Mouse (Mus musculus): ENCODE data around the gene Smchd1.
"Not testable (repeated sequence)": the region's sequence is repeated elsewhere in the genome, so short reads cannot be mapped to it uniquely, and the experiment has no call there.

Smchd1 gene

GRCm38 (mm10) chr17:71444718-71445117, 30.4 kb downstream of the Smchd1 start:
- DNase-seq: no peak

DNA sequence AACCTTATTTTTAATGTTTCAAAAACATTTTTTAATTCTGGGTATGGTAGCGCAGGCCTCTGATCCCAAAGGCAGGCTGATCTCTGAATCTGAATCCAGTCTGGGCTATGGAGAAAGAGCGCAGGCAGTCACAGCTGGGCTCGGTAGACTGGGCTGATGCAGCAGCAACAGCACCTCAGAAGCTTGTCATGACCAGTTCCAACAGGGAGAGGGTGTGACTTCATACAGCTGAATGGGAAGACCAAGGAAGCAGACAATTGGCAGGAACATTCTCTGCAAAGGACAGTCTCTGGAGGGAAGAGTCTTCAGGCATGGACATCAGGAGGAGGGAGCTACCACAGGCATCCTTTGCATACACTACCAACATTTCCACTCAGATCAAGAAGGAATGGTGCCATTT, 31.0 kb downstream of the Smchd1 start:
- no peak for DNase-seq

GRCm38 (mm10) chr17:71443273-71443672, 31.9 kb downstream of the Smchd1 start:
- DNase-seq: no peak

DNA sequence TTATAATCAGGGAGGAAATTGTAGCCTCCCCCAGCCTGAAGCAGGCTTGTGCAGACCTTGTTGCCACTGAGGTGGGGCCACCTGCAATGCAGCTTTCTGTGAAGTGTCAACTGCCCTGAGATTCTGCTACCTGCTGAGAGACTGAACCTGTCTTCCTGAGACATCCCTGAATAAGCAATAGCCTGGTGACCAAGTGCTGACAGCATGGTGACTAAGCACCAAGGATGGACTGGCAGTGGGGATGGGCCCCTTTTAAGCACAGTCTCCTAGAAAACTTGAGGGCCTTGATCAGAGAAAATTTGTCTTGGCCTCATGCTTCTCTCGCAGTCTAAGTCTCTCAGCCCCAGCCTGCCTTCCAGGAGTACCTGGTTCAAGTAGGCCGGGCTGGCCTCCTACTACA, 52.6 kb downstream of the Smchd1 start:
- DNase-seq: not testable (repeated sequence)

- DNase-seq: not testable (repeated sequence)
Observed at GRCm38 (mm10) chr17:71419448-71419847, 55.7 kb downstream of the Smchd1 start.

- DNase-seq: no peak
Observed at GRCm38 (mm10) chr17:71417008-71417407, 58.1 kb downstream of the Smchd1 start.

DNA sequence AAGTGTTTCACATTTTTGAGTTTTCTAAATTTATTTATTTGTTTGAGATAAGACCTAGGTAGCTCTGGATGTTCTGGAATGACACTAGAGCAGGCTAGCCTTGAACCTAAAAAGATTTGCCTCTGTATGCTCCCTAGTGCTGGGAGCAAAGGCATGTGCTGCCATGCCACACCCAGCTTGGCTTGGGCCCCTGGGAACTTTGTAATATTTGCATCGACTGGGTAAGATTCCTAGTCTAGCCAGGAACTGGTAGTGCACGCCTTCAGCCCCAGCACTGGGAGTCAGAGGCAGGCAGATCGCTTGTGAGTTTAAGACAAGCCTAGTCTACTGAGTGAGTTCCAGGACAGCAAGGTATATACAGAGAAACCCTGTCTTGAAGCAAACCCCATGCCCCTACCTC, 87.7 kb downstream of the Smchd1 start:
- no peak for DNase-seq

GRCm38 (mm10) chr17:71380346-71380745, 94.8 kb downstream of the Smchd1 start:
- no peak for DNase-seq

DNA sequence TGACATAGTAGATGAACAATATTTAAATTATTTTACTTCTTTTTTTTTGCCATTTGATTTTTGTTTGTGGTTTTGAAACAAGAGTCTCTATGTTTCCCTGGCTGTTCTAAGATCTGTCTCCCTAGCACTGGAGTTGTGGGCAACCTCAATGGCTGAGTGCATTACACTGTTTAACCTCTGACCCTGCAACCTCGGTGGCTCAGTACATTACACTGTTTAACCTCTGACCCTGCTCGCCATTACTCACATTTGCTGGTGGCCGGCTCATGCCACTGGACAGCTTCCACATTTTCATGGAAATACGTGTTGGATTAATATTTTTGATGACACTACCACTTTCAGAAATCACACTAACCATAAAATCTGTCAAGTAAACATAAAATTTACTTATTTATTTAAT, 97.2 kb downstream of the Smchd1 start:
- DNase-seq: no peak

DNA sequence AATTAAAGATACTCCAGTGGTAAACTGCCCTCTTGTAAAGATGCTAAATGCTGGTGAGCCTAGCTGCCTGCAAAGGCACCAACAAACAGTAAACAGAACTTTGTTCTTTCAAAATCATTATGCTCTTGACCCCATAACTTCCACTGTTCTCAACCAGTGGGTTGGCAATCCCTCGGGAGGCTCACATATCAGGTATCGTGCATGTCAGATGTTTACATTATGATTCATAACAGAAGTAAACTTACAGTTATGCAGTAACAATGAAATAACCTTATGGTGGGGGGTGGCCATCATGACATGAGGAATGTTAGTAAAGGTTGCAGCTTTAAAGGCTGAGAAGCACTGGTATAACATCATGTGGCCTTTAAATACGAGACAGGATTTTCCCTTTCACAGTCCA, 119.6 kb downstream of the Smchd1 start:
- no peak for DNase-seq

DNA sequence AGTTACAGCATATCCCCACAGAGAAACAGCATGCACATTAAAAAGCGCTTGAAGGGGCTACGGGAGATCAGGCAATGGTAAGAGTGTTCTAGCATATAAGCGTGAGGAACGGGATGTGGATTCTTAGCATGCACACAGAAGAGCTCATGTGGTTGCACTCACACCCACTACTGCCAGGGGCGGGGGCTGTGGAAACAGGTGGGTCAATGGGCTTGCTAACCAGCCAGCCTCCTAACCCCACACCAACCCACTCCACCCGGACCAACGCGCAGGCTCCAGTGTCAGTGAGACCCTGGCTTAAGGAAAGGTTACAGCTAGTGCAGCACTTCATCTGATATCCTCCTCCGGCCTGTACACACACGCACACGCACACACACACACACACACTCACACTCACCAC, 120.9 kb downstream of the Smchd1 start:
- no peak for DNase-seq

GRCm38 (mm10) chr17:71348188-71348587, 127.0 kb downstream of the Smchd1 start:
- DNase-seq: no peak

DNA sequence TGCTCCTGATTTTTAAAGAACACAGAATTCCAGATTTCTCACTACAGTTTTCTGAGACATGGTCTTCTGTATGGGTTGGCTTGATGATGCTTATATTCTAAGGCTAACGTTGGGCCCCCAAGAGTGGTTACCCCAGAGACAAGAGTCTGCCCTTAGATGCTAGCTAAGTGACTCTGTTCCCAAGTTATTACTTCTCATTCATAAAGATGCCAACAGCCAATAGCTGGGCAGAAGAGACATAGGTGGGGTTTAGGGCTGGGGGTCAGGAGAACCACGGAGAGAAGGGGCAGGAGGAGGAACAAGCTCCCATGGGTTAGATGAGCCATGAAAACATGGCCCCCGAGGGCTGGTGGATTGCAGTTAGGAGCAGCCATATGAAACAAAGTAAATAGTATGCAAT, 133.1 kb downstream of the Smchd1 start:
- DNase-seq: no peak

DNA sequence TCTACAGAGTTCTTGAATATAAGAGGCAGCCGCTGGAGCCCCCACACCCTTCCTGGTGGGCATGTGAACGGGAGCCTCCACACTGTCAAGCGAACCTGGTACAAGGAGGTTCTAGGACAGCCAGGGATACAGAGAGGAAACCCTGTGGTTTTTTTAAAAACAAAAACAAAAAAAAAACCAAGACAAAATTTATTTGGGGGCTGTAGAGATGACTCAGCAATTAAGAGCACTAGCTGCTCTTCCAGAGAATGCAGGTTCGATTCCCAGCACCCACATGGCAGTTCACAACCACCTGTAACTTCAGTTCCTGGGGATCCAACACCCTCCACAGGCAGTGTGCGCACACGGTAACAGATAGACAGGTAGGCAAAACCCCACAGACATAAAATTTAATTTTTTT, 136.5 kb downstream of the Smchd1 start:
- DNase-seq: no peak

- DNase-seq: no peak
Observed at GRCm38 (mm10) chr17:71337546-71337945, 137.6 kb downstream of the Smchd1 start.

- no peak for DNase-seq
Observed at GRCm38 (mm10) chr17:71336421-71336820, 138.7 kb downstream of the Smchd1 start.

DNA sequence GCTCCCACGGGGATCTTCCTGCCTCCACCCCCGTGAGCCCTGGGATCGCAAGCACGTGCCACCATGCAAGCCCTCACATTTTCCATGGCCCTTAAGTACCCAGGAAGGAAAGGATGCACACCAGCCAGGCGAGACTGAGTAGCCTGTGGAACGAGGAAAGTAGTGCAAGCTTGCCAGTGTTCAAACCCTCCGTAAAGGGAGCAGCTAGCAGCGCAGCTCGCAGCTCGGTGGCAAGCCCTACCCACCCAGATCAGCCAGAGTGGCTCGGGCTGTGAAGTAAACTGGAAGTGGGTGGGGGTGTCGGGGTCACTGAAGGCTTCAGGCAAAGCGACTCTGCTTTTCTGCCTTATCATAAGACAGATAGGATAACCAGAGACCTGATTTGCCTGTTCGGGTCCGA, 142.8 kb downstream of the Smchd1 start:
- no peak for DNase-seq

GRCm38 (mm10) chr17:71320731-71321130, 154.4 kb downstream of the Smchd1 start:
- DNase-seq: not testable (repeated sequence)

DNA sequence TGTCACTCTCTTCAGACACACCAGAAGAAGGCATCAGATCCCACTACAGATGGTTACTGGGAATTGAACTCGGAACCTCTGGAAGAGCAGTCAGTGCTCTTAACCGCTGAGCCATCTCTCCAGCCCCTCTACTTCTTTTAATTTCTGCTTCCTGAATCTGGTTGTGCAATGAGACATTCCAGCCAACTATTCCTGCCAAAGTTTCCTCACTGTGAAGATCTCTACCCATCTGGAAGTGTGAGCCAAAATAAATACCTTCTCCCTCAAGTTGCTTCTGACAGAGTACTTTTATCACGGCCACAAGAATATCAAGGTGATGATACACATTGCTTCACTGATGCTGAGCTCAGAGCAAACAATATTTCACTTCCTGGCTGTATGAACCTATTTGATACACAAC, 155.8 kb downstream of the Smchd1 start:
- DNase-seq: no peak

GRCm38 (mm10) chr17:71317571-71317970, 157.6 kb downstream of the Smchd1 start:
- DNase-seq: no peak

DNA sequence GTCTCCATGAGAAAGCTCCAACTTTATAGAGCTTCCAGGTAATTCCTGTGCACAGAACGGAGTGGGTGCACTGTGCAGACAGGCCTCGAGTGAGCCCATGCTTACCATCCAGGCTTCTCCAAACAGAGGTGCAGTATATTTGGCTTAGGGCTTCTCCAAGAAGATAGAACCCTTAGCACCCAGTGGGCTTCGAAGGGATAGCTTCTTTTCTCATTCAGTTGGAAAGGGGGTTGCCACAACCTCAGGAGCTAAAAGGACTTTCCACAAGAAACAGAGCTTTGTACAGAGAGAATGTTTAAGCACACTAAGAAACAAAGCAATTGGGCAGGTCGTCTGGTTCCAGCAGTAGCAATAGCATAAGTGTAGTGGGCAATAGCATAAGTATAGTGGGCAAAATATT, 160.8 kb downstream of the Smchd1 start:
- DNase-seq: no peak

- peak; percentile 25 to 70 for DNase-seq
Observed at GRCm38 (mm10) chr17:71311340-71312171, 163.6 kb downstream of the Smchd1 start, which contains the start of gene Emilin2. TSS of gene Emilin2 (minus strand) at chr17:71311978.

GRCm38 (mm10) chr17:71310486-71311339, 164.4 kb downstream of the Smchd1 start:
- DNase-seq: peak; percentile 27 to 60
